Mouse (Mus musculus): ENCODE data around the gene Abcc9.

- TF ChIP-seq CTCF (IDR thresholded peaks at IDR 0.05; ENCODE audit: low read depth) = no peak
- TF ChIP-seq EP300 (IDR thresholded peaks at IDR 0.05; ENCODE audit: low read depth) = no peak
These were observed 30.6 kb upstream of the Abcc9 start for GRCm38 (mm10) chr6:142732567-142733290.
